Mouse (Mus musculus) lung, postnatal 0 days (tissue): ENCODE results near the gene 4930558K02Rik. TPM values are rescaled to one million over a fixed set of nuclear protein-coding genes. Genes with fewer than 3 reads are reported as not detected.

Experiments
- ATAC-seq: fragments of 200-750 bp; cut with Nextera tagmentation; 2 replicates; pipeline ENCODE4 v1.8.0; 2017; ENCODE audit warnings: moderate library complexity
- DNase-seq: peaks from one replicate; pipeline ENCODE4 v3.0.0-alpha.2; 2016; ENCODE audit warnings: low spot score
- H3K27ac ChIP-seq: fragments of 300-500 bp; sonication (generic); 2 replicates; pipeline ENCODE4 v1.5.1; 2014; ENCODE audit warnings: antibody characterized with exemption, mild to moderate bottlenecking, low read length, mixed read lengths
- H3K27me3 ChIP-seq: fragments of 300-500 bp; sonication (generic); replicated peaks from 2 replicates; pipeline ENCODE4 v1.6.1; 2014; ENCODE audit warnings: low read length, mixed read lengths; ENCODE audit not compliant: insufficient read depth
- H3K36me3 ChIP-seq: fragments of 300-500 bp; sonication (generic); 2 replicates; pipeline ENCODE4 v1.6.1; 2014; ENCODE audit warnings: low read length, mixed read lengths; ENCODE audit not compliant: insufficient read depth
- H3K4me1 ChIP-seq: fragments of 300-500 bp; sonication (generic); 2 replicates; pipeline ENCODE4 v1.6.1; 2014; ENCODE audit warnings: antibody characterized with exemption, low read depth, low read length, mixed read lengths; ENCODE audit not compliant: insufficient read depth
- H3K4me2 ChIP-seq: fragments of 300-500 bp; sonication (generic); replicated peaks from 2 replicates; pipeline ENCODE4 v1.6.1; 2014; ENCODE audit warnings: low read depth, mild to moderate bottlenecking, low read length, moderate library complexity, mixed read lengths
- H3K4me3 ChIP-seq: fragments of 300-500 bp; sonication (generic); 2 replicates; pipeline ENCODE4 v1.5.1; 2014; ENCODE audit warnings: low read depth, low read length
- H3K9ac ChIP-seq: fragments of 300-500 bp; sonication (generic); replicated peaks from 2 replicates; pipeline ENCODE4 v1.6.1; 2014; ENCODE audit warnings: low read depth, mild to moderate bottlenecking
- H3K9me3 ChIP-seq: fragments of 300-500 bp; sonication (generic); 2 replicates; pipeline ENCODE4 v1.6.1; 2016; ENCODE audit warnings: low read length, mixed read lengths
- CTCF ChIP-seq: IDR thresholded peaks from 2 replicates; pipeline ENCODE4 v1.5.1; 2016; ENCODE audit warnings: antibody characterized with exemption, mild to moderate bottlenecking
- EP300 ChIP-seq: IDR thresholded peaks from 2 replicates; pipeline ENCODE4 v1.6.1; 2016; ENCODE audit warnings: antibody characterized with exemption, mild to moderate bottlenecking, control low read depth
- WGBS: fragments of 180-500 bp; shearing (Covaris S2); extraction: QIAGEN DNeasy Blood & Tissue Kit; methylation state at CpG from one replicate; pipeline ENCODE4 v1.1.7; 2014; 5-methylcytosine and 5-hydroxymethylcytosine counted together
- polyA plus RNA-seq: library from polyadenylated mRNA; unstranded; fragments of >200 nt; fragmentation: Nextera tagmentation; extraction: Ambion mirVana; gene quantifications from 2 replicates; pipeline ENCODE4 v1.2.1, GENCODE M21; 2015

The 4930558K02Rik gene
- polyA plus RNA-seq, 1 experiment from 2014 or later: not detected

DNA sequence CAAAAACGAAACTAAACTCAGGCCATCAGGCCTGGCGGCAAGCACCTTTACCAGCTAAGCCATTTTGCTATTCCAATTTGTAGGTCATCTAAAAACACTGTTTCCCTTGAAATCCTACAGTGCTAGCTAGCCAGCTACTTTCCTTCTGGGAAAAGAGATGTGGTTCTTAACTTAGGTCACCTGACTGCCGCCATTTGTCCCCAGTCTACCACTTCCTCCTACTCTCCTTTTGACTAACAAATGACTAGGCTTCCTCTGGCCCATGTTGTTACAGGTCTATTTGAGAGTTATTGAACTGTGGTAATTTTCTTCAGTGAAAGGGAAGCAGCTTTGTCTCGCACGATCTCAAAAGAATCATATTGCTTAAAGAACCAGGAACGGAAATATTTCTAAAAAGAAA lies 57.5 kb downstream of the 4930558K02Rik start:
- H3K36me3 ChIP-seq: no peaks in the 10 kb centered on the region
- H3K27ac ChIP-seq: no peak overlapping the region
- H3K4me1 ChIP-seq: no peaks in the 10 kb centered on the region
- H3K9me3 ChIP-seq: no peaks in the 10 kb centered on the region
- WGBS: 90% methylated on average over 6 of the region's 6 CpGs
- no peak for DNase-seq
- no peak for ATAC-seq
- no peak overlapping the region for H3K4me3 ChIP-seq
- no peak overlapping the region for H3K9ac ChIP-seq
- H3K4me2 ChIP-seq: no peak overlapping the region
- no peaks in the 10 kb centered on the region for H3K27me3 ChIP-seq
- TF ChIP-seq EP300 (no peak), CTCF (no peak)

DNA sequence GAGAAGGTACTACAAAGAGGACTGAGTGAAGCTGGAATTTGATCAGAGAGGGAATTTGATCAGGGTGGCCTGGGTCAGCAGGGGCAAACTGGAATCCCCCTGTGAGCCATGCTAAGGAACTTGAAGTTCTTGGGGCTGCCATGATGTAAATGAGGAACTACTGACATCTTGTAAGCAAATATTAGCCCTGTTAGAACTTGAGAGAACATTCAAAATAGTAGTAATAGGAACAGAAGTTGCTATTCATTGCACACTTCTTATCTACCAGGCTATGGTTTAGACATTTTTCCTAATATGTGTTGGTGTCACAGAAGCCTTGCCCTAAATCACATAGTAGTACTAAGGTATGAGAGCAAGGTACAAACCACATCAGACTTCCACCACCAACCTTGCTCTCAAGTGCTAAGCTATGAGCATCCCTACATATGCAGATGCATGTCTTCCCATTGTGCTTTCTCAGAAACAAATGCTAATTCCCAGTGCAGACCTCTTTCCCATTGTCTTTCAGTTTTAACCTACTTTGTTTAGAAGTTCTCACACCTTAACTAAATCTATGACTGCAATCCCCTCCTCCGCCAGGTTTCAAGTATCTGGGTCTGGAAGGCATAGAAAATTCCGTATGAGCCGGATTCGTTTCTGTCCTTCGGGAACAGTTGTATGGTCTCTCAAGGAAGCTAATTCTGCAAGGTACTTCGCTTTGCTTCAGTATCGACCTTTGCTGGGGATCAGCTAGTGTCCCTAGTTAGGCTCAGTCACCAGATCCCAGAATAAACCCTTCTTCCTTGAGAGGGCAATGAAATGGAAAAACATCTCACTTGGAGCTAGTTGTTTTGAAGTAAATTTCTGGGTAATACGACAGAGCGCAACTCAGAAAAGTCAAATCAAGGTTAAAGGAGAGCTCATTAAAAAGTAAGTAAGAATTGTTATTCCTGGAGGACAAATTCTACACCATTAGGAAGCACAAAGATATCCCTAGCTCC lies 58.7 kb downstream of the 4930558K02Rik start:
- no peak for ATAC-seq
- WGBS: 90% methylated on average over 9 of the region's 9 CpGs

DNA sequence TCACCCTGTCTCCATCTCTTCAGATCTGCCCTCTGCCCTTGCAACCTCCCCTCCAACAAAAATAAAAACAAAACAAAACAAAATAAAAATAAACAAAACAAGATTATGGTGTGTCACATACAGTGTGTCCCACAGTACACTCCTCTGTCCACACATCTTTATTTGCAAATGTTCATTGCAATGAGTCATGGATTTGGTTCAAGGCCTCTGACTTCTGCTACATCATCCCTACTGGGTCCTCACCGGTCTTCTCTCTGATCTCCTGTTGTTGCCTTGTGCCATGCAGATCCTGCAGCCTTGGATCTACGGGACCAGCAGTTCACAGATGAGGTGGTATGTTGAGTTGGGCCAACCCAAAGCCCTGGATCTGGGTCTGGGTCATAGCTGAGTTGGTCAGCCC lies 59.8 kb downstream of the 4930558K02Rik start:
- H3K4me1 ChIP-seq: no peaks in the 10 kb centered on the region
- WGBS: 90% methylated on average over 2 of the region's 2 CpGs
- H3K4me3 ChIP-seq: no peak overlapping the region
- H3K27ac ChIP-seq: no peak overlapping the region
- no peak overlapping the region for H3K4me2 ChIP-seq
- ATAC-seq (no peak), DNase-seq (no peak)
- no peak for TF ChIP-seq CTCF
- no peak for TF ChIP-seq EP300
- H3K9ac ChIP-seq: no peak overlapping the region
- H3K36me3 ChIP-seq: no peaks in the 10 kb centered on the region
- no peaks in the 10 kb centered on the region for H3K27me3 ChIP-seq
- no peaks in the 10 kb centered on the region for H3K9me3 ChIP-seq

More for the DNA sequence above, 58.7 kb downstream of the 4930558K02Rik start:
- no peak overlapping the region for H3K9ac ChIP-seq
- TF ChIP-seq EP300 (no peak), CTCF (no peak)
- H3K36me3 ChIP-seq: no peaks in the 10 kb centered on the region
- H3K9me3 ChIP-seq: no peaks in the 10 kb centered on the region
- H3K27me3 ChIP-seq: no peaks in the 10 kb centered on the region
- no peak overlapping the region for H3K27ac ChIP-seq
- no peak overlapping the region for H3K4me3 ChIP-seq
- H3K4me2 ChIP-seq: no peak overlapping the region
- no peaks in the 10 kb centered on the region for H3K4me1 ChIP-seq
- no peak for DNase-seq

DNA sequence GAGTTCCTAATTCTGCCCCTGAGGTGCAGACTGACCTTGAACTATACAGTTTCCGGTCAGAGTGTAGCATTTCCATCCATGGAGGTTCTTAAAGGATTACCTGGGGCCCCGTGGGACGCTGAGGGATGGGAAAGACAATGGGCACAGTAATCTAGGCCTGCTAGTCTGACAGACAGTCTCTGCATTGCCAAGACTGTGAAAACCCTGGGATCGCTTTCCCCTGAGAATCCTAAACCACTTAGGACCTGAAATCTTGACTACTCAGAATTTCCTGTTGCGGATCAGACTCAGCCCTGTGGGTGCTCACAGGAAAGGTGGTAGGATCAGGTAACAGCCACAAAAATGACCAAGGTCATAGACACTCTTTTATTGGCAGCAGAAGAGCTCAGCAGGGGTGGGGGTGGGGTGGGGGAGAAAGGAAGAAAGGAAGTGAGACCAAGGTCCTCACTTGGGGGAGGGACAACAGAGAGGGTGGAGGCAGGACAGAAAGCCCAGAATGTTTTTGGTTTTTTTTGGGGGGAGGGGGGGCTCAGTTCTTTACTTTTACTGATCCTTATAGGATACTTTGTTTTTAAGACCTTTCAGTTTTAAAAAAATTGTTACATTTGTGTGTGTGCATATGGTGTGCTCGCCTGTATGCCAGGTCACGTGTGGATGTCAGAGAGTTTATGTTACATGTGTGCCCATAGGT lies 60.6 kb downstream of the 4930558K02Rik start:
- ATAC-seq: no peak
- 54% methylated on average over 7 of the region's 7 CpGs for WGBS
- no peak for DNase-seq
- TF ChIP-seq EP300 (no peak), CTCF (no peak)
- Histone ChIP-seq H3K36me3 (no peaks in the 10 kb centered on the region), H3K4me3 (no peak overlapping the region), H3K9ac (no peak overlapping the region), H3K9me3 (no peaks in the 10 kb centered on the region), H3K4me2 (no peak overlapping the region), H3K27me3 (no peaks in the 10 kb centered on the region), H3K4me1 (no peaks in the 10 kb centered on the region), H3K27ac (no peak overlapping the region)

DNA sequence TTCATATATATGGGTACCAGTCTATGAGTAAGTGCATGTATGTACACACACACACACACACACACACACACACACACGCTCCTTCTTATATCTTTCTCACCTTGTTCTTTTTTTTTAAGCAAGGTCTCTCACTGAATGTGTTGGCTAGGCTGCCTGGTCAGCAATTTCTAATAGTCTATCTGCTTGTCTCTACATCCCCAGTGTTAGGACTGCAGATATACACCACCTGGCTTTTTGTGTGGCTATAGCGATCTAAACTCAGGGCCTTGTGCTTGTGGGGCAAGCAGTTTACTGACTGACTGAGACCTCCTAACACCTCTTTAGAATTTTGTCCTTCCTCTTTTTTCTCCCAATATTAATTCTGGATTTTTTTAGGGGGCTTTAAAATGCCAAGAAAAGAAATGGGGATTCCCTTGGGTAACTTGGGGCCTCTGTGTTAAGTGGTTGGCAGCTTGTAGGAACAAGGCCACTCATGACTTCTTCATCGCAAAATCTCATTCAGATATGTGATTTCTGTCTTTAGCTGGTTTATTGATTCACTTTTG lies 61.4 kb downstream of the 4930558K02Rik start:
- Histone ChIP-seq H3K36me3 (no peaks in the 10 kb centered on the region), H3K9ac (no peak overlapping the region), H3K4me1 (peaks cover 4% of the 10 kb centered on the region; the same call in 1 of the 2 replicates), H3K4me3 (no peak overlapping the region), H3K9me3 (no peaks in the 10 kb centered on the region), H3K4me2 (no peak overlapping the region), H3K27me3 (no peaks in the 10 kb centered on the region), H3K27ac (no peak overlapping the region)
- DNase-seq (no peak), ATAC-seq (no peak)
- WGBS: 84% methylated on average over 3 of the region's 3 CpGs
- TF ChIP-seq CTCF (no peak), EP300 (no peak)

DNA sequence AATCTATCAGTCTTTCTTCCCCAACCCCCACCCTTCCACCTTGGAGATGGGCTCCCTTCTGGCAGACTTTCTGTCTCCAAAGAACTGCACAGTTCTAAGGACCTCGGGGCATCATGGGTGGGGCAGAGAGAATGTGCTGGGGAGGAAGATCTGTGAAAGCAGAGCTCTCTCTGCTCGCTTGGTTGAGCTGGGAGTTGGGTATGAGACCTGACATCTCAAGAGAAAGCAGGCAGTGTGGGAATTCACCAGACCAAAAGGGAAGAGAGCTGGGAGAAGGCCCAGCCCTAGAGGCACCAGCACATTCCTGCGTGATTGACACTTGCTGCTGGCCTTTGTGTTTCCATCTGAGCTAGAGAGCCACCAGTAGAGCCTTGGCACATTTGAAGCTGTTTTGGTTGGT lies 63.4 kb downstream of the 4930558K02Rik start:
- Histone ChIP-seq H3K27ac (no peak overlapping the region), H3K27me3 (no peaks in the 10 kb centered on the region), H3K9me3 (no peaks in the 10 kb centered on the region), H3K36me3 (no peaks in the 10 kb centered on the region), H3K4me1 (peaks cover 4% of the 10 kb centered on the region; the same call in 1 of the 2 replicates), H3K4me2 (no peak overlapping the region), H3K4me3 (no peak overlapping the region), H3K9ac (no peak overlapping the region)
- 45% methylated on average over 3 of the region's 3 CpGs for WGBS
- TF ChIP-seq CTCF (no peak), EP300 (no peak)
- DNase-seq (no peak), ATAC-seq (no peak)
